Mouse (Mus musculus): ENCODE results near the gene Saysd1.

The Saysd1 gene

GRCm38 (mm10) chr14:20164438-20164837 lies 26.1 kb upstream of the Saysd1 start:
- DNase-seq (ENCODE audit: extremely low read depth, low read depth): no peak

- no peak for DNase-seq (ENCODE audit: extremely low read depth, low read depth)
Measured at GRCm38 (mm10) chr14:20162686-20163085, 24.4 kb upstream of the Saysd1 start.

- DNase-seq (ENCODE audit: extremely low read depth, low read depth): no peak
Measured at GRCm38 (mm10) chr14:20158727-20159681, 20.7 kb upstream of the Saysd1 start.

GRCm38 (mm10) chr14:20157595-20157994 lies 19.3 kb upstream of the Saysd1 start:
- DNase-seq (ENCODE audit: extremely low read depth, low read depth): no peak

GRCm38 (mm10) chr14:20155718-20156117 lies 17.4 kb upstream of the Saysd1 start:
- no peak for DNase-seq (ENCODE audit: extremely low read depth, low read depth)

- DNase-seq (ENCODE audit: extremely low read depth, low read depth): no peak
Measured at GRCm38 (mm10) chr14:20154937-20155336, 16.6 kb upstream of the Saysd1 start.

- no peak for DNase-seq (ENCODE audit: extremely low read depth, low read depth)
Measured at GRCm38 (mm10) chr14:20154245-20154644, 15.9 kb upstream of the Saysd1 start.

- no peak for DNase-seq (ENCODE audit: extremely low read depth, low read depth)
Measured at GRCm38 (mm10) chr14:20149127-20150080, 11.1 kb upstream of the Saysd1 start.

- no peak for DNase-seq (ENCODE audit: extremely low read depth, low read depth)
Measured at GRCm38 (mm10) chr14:20148514-20148913, 10.2 kb upstream of the Saysd1 start.

- no peak for DNase-seq (ENCODE audit: extremely low read depth, low read depth)
Measured at GRCm38 (mm10) chr14:20147854-20148253, 9.5 kb upstream of the Saysd1 start.

- no peak for DNase-seq (ENCODE audit: extremely low read depth, low read depth)
Measured at GRCm38 (mm10) chr14:20144093-20144492, 5.8 kb upstream of the Saysd1 start.

- DNase-seq (ENCODE audit: extremely low read depth, low read depth): no peak
Measured at GRCm38 (mm10) chr14:20134965-20135671, 3.2 kb downstream of the Saysd1 start.

- DNase-seq (ENCODE audit: extremely low read depth, low read depth): no peak
Measured at GRCm38 (mm10) chr14:20128162-20128561, 10.2 kb downstream of the Saysd1 start.

- no peak for DNase-seq (ENCODE audit: extremely low read depth, low read depth)
Measured at GRCm38 (mm10) chr14:20127406-20128087, 10.8 kb downstream of the Saysd1 start.

GRCm38 (mm10) chr14:20120868-20121267 lies 17.5 kb downstream of the Saysd1 start:
- peak; percentile 19 for DNase-seq (ENCODE audit: extremely low read depth, low read depth)

- DNase-seq (ENCODE audit: extremely low read depth, low read depth): no peak
Measured at GRCm38 (mm10) chr14:20120012-20120411, 18.3 kb downstream of the Saysd1 start.

- no peak for DNase-seq (ENCODE audit: extremely low read depth, low read depth)
Measured at GRCm38 (mm10) chr14:20116149-20116605, 22.2 kb downstream of the Saysd1 start.

- DNase-seq (ENCODE audit: extremely low read depth, low read depth): no peak
Measured at GRCm38 (mm10) chr14:20114951-20115350, 23.4 kb downstream of the Saysd1 start.

- DNase-seq (ENCODE audit: extremely low read depth, low read depth): peak; percentile 15
Measured at GRCm38 (mm10) chr14:20113964-20114363, 24.4 kb downstream of the Saysd1 start.

GRCm38 (mm10) chr14:20113189-20113961 lies 25.0 kb downstream of the Saysd1 start:
- no peak for DNase-seq (ENCODE audit: extremely low read depth, low read depth)
